Mouse (Mus musculus) limb, embryonic 14.5 days (tissue): ENCODE measurements around the gene Tbx2. TPM values are rescaled to one million over a fixed set of nuclear protein-coding genes. Genes with fewer than 3 reads are reported as not detected.

ENCODE experiments used
- ATAC-seq: fragments of 200-750 bp; cut with Nextera tagmentation; 2 replicates; pipeline ENCODE4 v1.8.0; 2017; ENCODE audit warnings: low read depth, moderate number of reproducible peaks, moderate TSS enrichment; ENCODE audit not compliant: low FRiP score
- DNase-seq: peaks from one replicate; pipeline ENCODE4 v3.0.0-alpha.2; 2015; ENCODE audit warnings: low spot score
- H3K27ac ChIP-seq: fragments of 300-500 bp; sonication (generic); replicated peaks from 2 replicates; pipeline ENCODE4 v1.5.1; 2014; ENCODE audit warnings: low read depth, mild to moderate bottlenecking, low read length, moderate library complexity, mixed read lengths
- H3K27me3 ChIP-seq: fragments of 300-500 bp; sonication (generic); 2 replicates; pipeline ENCODE4 v1.6.1; 2014; ENCODE audit warnings: low read length, mixed read lengths; ENCODE audit not compliant: control insufficient read depth, insufficient read depth
- H3K36me3 ChIP-seq: fragments of 300-500 bp; sonication (generic); 2 replicates; pipeline ENCODE4 v1.6.1; 2014; ENCODE audit warnings: mild to moderate bottlenecking, low read length, moderate library complexity, mixed read lengths; ENCODE audit not compliant: control insufficient read depth, insufficient read depth
- H3K4me1 ChIP-seq: fragments of 300-500 bp; sonication (generic); 2 replicates; pipeline ENCODE4 v1.6.1; 2014; ENCODE audit warnings: antibody characterized with exemption, low read length, mixed read lengths; ENCODE audit not compliant: control insufficient read depth, insufficient read depth
- H3K4me2 ChIP-seq: fragments of 300-500 bp; sonication (generic); replicated peaks from 2 replicates; pipeline ENCODE4 v1.6.1; 2014; ENCODE audit warnings: low read depth, mild to moderate bottlenecking, low read length, moderate library complexity; ENCODE audit not compliant: severe bottlenecking
- H3K4me3 ChIP-seq: fragments of 300-500 bp; sonication (generic); replicated peaks from 2 replicates; pipeline ENCODE4 v1.5.1; 2014; ENCODE audit warnings: low read length
- H3K9ac ChIP-seq: fragments of 300-500 bp; sonication (generic); 2 replicates; pipeline ENCODE4 v1.6.1; 2014; ENCODE audit warnings: mild to moderate bottlenecking, low read depth, low read length, moderate library complexity; ENCODE audit not compliant: severe bottlenecking
- H3K9me3 ChIP-seq: fragments of 300-500 bp; sonication (generic); 2 replicates; pipeline ENCODE4 v1.6.1; 2016; ENCODE audit warnings: low read length; ENCODE audit not compliant: control insufficient read depth
- POLR2A ChIP-seq: fragments of 200-500 bp; IDR thresholded peaks from 2 replicates; pipeline ENCODE4 v1.8.0; 2012; ENCODE audit warnings: inconsistent platforms, mild to moderate bottlenecking, moderate library complexity, borderline replicate concordance; ENCODE audit not compliant: insufficient read depth, insufficient read length; ENCODE audit errors: extremely low read depth
- WGBS: fragments of 180-500 bp; shearing (Covaris S2); extraction: QIAGEN DNeasy Blood & Tissue Kit; methylation state at CpG from one replicate; pipeline ENCODE4 v1.1.7; 2014; 5-methylcytosine and 5-hydroxymethylcytosine counted together
- polyA plus RNA-seq, 2 experiments: library from polyadenylated mRNA; depleted of rRNA in 1 of 2; stranded (reverse) in 1 of 2; unstranded in 1 of 2; fragments of >200 nt; fragmentation: Nextera tagmentation in 1 of 2; extraction: Ambion mirVana in 1 of 2; gene quantifications; 2 replicates each; pipeline versions ENCODE4 v1.2.1 to v1.2.3; 2012 to 2014

The Tbx2 gene
- polyA plus RNA-seq, 2 experiments = 6.5 to 31.7 TPM

DNA sequence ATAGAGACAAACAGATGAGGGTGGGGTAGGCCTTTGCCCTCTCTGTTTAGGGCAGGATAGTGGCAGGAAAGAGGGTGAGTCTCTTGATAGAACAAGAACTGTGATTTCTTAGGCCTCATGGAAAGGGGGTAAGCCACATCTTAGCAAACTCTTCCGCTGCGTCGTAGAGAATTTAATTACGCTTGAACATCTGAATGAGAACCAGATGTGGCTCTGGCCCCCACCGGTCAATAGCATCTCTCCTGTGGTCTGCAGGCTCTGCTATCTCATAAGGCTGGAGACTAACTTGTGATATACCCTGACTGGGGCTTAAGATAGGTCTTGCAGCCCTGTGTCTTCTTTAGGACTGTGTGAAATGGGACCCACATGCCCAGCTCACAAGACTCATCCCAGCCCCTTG lies 15.9 kb upstream of the Tbx2 start:
- ATAC-seq = no peak

DNA sequence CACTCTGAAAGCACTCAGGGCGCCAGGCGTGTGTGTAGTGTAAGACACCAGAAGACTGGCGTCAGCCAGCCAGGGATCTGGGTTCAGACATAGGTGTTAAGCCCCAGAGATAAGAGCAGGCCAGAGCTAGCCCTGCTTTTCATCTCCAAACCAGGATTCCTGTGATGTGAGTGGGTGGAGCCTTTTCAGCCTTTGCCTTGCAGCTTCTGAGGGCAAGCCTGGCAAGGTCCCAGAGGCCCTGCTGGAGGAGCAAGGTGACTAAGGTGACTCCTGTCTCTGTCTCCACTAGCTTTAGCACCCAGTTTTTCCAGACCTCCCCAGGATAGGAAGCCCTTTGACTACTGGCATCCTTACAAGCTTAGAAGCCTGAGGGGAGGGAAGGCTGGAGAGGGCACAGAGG lies 13.9 kb upstream of the Tbx2 start:
- DNase-seq (no peak), ATAC-seq (no peak)
- H3K27me3 ChIP-seq = no peaks in the 10 kb centered on the region
- no peak overlapping the region for H3K9ac ChIP-seq
- H3K27ac ChIP-seq = no peak overlapping the region
- no peaks in the 10 kb centered on the region for H3K9me3 ChIP-seq
- no peak overlapping the region for H3K4me2 ChIP-seq
- H3K4me1 ChIP-seq = peaks cover 13% of the 10 kb centered on the region
- H3K4me3 ChIP-seq = no peak overlapping the region
- 64% methylated on average over 3 of the region's 3 CpGs for WGBS
- no peaks in the 10 kb centered on the region for H3K36me3 ChIP-seq
- TF ChIP-seq POLR2A = no peak

More for the DNA sequence above, 15.9 kb upstream of the Tbx2 start:
- DNase-seq = peak; percentile 46
- Histone ChIP-seq H3K9ac (no peak overlapping the region), H3K27me3 (no peaks in the 10 kb centered on the region), H3K4me2 (no peak overlapping the region), H3K9me3 (no peaks in the 10 kb centered on the region), H3K36me3 (no peaks in the 10 kb centered on the region), H3K4me1 (peaks cover 13% of the 10 kb centered on the region), H3K27ac (no peak overlapping the region), H3K4me3 (no peak overlapping the region)
- no peak for TF ChIP-seq POLR2A
- 30% methylated on average over 5 of the region's 5 CpGs for WGBS

DNA sequence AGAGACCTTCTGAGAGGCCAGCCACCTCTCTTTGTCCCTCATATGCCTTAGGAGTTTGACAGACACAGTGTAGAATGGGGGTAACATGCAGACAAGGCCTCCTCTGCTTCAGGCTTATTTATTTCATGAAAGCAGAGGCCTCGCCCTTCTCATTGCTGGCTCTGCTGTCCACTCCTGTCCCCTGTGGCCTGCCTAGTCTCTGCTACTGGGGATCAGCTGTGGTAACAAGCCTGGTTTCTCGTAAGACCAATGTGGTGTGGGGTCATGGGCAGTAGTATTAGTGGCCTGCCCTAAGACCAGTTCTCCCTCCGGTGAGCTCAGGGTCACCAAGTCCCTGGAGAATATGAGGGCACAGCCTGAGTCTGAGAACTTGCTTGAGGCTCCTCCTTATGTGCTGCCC lies 11.4 kb upstream of the Tbx2 start:
- Histone ChIP-seq H3K4me1 (peaks cover 6% of the 10 kb centered on the region), H3K4me2 (no peak overlapping the region), H3K4me3 (no peak overlapping the region), H3K9ac (no peak overlapping the region), H3K27me3 (no peaks in the 10 kb centered on the region), H3K9me3 (no peaks in the 10 kb centered on the region), H3K27ac (no peak overlapping the region), H3K36me3 (no peaks in the 10 kb centered on the region)
- 87% methylated on average over 3 of the region's 3 CpGs for WGBS
- no peak for DNase-seq
- no peak for ATAC-seq
- TF ChIP-seq POLR2A = no peak

DNA sequence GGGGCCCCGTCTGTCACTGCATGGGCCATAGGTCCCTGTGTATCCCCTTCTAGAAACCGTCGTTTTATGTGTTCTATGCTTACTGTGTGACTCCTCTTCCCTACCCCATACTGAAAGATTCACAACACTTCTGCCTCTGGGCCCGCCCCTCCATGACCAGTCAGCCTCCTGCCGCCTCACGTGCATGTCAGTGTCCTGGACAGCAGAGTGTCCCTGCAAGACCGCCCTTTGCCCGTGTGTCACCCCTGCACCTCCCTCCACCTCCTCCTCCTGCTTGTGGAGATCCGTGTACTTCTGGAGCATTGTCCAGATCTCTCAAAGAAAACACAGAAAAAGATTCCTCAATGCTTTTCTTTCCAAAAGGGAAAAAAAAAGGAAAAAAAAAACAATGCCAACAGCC lies 10.7 kb upstream of the Tbx2 start:
- Histone ChIP-seq H3K9me3 (no peaks in the 10 kb centered on the region), H3K9ac (no peak overlapping the region), H3K4me2 (no peak overlapping the region), H3K4me3 (no peak overlapping the region), H3K27ac (no peak overlapping the region), H3K36me3 (no peaks in the 10 kb centered on the region), H3K27me3 (peaks cover 3% of the 10 kb centered on the region; the same call in 1 of the 2 replicates), H3K4me1 (peaks cover 2% of the 10 kb centered on the region; the same call in 1 of the 2 replicates)
- WGBS = 79% methylated on average over 9 of the region's 9 CpGs
- DNase-seq = no peak
- ATAC-seq = no peak
- no peak for TF ChIP-seq POLR2A

DNA sequence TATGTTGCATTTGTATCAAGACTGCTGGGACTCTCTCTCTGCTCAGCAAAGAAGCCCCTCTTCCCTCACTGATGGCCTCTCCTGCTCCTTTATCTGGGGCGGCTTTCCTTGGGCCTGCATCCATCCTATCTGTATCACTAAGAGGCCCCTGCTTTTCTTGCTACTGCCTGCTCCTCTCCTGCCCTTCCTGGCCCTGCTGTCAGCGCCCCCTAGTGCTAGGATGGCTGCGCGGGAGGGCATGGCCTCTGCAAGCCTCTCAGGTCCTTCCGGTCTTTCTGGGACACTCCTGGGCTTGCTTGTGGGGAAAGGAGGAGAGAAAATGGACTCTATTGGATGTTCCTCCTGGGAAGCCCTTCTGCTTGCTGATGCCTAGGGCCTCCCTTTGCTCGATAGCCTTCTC lies 9.2 kb upstream of the Tbx2 start:
- H3K9me3 ChIP-seq = no peaks in the 10 kb centered on the region
- H3K4me2 ChIP-seq = no peak overlapping the region
- no peak overlapping the region for H3K4me3 ChIP-seq
- DNase-seq (no peak), ATAC-seq (no peak)
- TF ChIP-seq POLR2A = no peak
- no peak overlapping the region for H3K9ac ChIP-seq
- peaks cover 19% of the 10 kb centered on the region for H3K27me3 ChIP-seq
- H3K27ac ChIP-seq = no peak overlapping the region
- H3K36me3 ChIP-seq = no peaks in the 10 kb centered on the region
- 17% methylated on average over 6 of the region's 6 CpGs for WGBS
- H3K4me1 ChIP-seq = no peaks in the 10 kb centered on the region; the same call in 1 of the 2 replicates

DNA sequence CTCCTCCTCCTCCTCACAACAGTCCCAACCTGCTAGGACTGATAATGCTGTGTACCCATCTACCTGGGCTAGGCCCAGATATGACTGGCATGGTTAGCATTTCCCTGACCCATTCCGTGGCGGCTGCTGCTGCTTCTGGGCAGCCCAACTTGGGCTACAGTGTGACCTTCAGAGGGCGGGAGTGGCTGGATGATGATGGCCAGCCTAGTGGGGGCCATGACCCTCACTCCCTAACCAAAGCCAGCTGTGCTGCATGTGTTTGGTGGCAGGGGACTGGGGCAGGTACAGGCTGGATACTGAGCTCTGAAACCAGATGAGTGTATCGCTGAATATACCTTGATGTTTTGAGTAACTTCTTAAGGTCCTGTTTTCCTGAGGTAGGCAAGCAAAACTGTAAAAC lies 8.6 kb upstream of the Tbx2 start:
- Histone ChIP-seq H3K9ac (no peak overlapping the region), H3K4me3 (no peak overlapping the region), H3K9me3 (no peaks in the 10 kb centered on the region), H3K27me3 (peaks cover 24% of the 10 kb centered on the region), H3K4me1 (no peaks in the 10 kb centered on the region; the same call in 1 of the 2 replicates), H3K36me3 (no peaks in the 10 kb centered on the region), H3K4me2 (no peak overlapping the region), H3K27ac (no peak overlapping the region)
- no peak for TF ChIP-seq POLR2A
- no peak for DNase-seq
- WGBS = 59% methylated on average over 4 of the region's 4 CpGs
- no peak for ATAC-seq
